Mouse (Mus musculus) liver, postnatal 0 days (tissue): ENCODE data around the gene Tiam1. TPM values are rescaled to one million over a fixed set of nuclear protein-coding genes. Genes with fewer than 3 reads are reported as not detected.

Experiments
- ATAC-seq: fragments of 200-750 bp; cut with Nextera tagmentation; 2 replicates; pipeline ENCODE4 v1.8.0; 2017; ENCODE audit warnings: mild to moderate bottlenecking, moderate library complexity
- DNase-seq: peaks from one replicate; pipeline ENCODE4 v3.0.0-alpha.2; 2016
- H3K27ac ChIP-seq: fragments of 300-500 bp; sonication (generic); 2 replicates; pipeline ENCODE4 v1.5.1; 2014; ENCODE audit warnings: antibody characterized with exemption, moderate library complexity, mild to moderate bottlenecking, low read depth
- H3K27me3 ChIP-seq: fragments of 300-500 bp; sonication (generic); 2 replicates; pipeline ENCODE4 v1.6.1; 2014; ENCODE audit warnings: low read length, control low read depth, mixed read lengths; ENCODE audit not compliant: insufficient read depth
- H3K36me3 ChIP-seq: fragments of 300-500 bp; sonication (generic); replicated peaks from 2 replicates; pipeline ENCODE4 v1.6.1; 2014; ENCODE audit warnings: mild to moderate bottlenecking, control low read depth, low read length, moderate library complexity, mixed read lengths; ENCODE audit not compliant: insufficient read depth
- H3K4me1 ChIP-seq: fragments of 300-500 bp; sonication (generic); 2 replicates; pipeline ENCODE4 v1.6.1; 2014; ENCODE audit warnings: antibody characterized with exemption, mild to moderate bottlenecking, control low read depth; ENCODE audit not compliant: insufficient read depth
- H3K4me2 ChIP-seq: fragments of 300-500 bp; sonication (generic); 2 replicates; pipeline ENCODE4 v1.6.1; 2014; ENCODE audit warnings: low read depth, mild to moderate bottlenecking, low read length, moderate library complexity, mixed read lengths
- H3K4me3 ChIP-seq: fragments of 300-500 bp; sonication (generic); 2 replicates; pipeline ENCODE4 v1.5.1; 2014; ENCODE audit warnings: low read depth, low read length
- H3K9ac ChIP-seq: fragments of 300-500 bp; sonication (generic); replicated peaks from 2 replicates; pipeline ENCODE4 v1.6.1; 2014; ENCODE audit warnings: mild to moderate bottlenecking, moderate library complexity
- H3K9me3 ChIP-seq: fragments of 300-500 bp; sonication (generic); 2 replicates; pipeline ENCODE4 v1.6.1; 2016; ENCODE audit warnings: mild to moderate bottlenecking, control low read depth, low read length, mixed read lengths
- CTCF ChIP-seq: sonication (generic); IDR thresholded peaks from 2 replicates; pipeline ENCODE4 v1.5.1; 2016; ENCODE audit warnings: antibody characterized with exemption, low read depth
- EP300 ChIP-seq: IDR thresholded peaks from 2 replicates; pipeline ENCODE4 v1.6.1; 2016; ENCODE audit warnings: antibody characterized with exemption, low read depth, mild to moderate bottlenecking
- WGBS: fragments of 180-500 bp; shearing (Covaris S2); extraction: QIAGEN DNeasy Blood & Tissue Kit; methylation state at CpG from one replicate; pipeline ENCODE4 v1.1.7; 2014; ENCODE audit not compliant: insufficient replicate concordance; 5-methylcytosine and 5-hydroxymethylcytosine counted together
- polyA plus RNA-seq: library from polyadenylated mRNA; unstranded; fragments of >200 nt; fragmentation: Nextera tagmentation; extraction: Ambion mirVana; gene quantifications from 2 replicates; pipeline ENCODE4 v1.2.1, GENCODE M21; 2015

Tiam1 gene
- polyA plus RNA-seq, 1 experiment from 2014 or later = 3.2 TPM

- WGBS = 81% methylated on average over 4 of the region's 4 CpGs
- no peak overlapping the region for H3K4me3 ChIP-seq
- H3K4me1 ChIP-seq = no peaks in the 10 kb centered on the region
- ATAC-seq (no peak), DNase-seq (no peak)
- H3K9ac ChIP-seq = no peak overlapping the region
- H3K27ac ChIP-seq = no peak overlapping the region
- no peak overlapping the region for H3K4me2 ChIP-seq
- no peak for TF ChIP-seq CTCF
- TF ChIP-seq EP300 = no peak
- H3K36me3 ChIP-seq = no peaks in the 10 kb centered on the region
- no peaks in the 10 kb centered on the region for H3K9me3 ChIP-seq
- no peaks in the 10 kb centered on the region for H3K27me3 ChIP-seq
Measured at GRCm38 (mm10) chr16:89914946-89915345, 228.6 kb downstream of the Tiam1 start.

GRCm38 (mm10) chr16:89912686-89913375 is 230.7 kb downstream of the Tiam1 start:
- Histone ChIP-seq H3K4me3 (no peak overlapping the region), H3K9me3 (no peaks in the 10 kb centered on the region), H3K4me2 (no peak overlapping the region), H3K4me1 (no peaks in the 10 kb centered on the region), H3K36me3 (no peaks in the 10 kb centered on the region), H3K27me3 (no peaks in the 10 kb centered on the region), H3K9ac (no peak overlapping the region), H3K27ac (no peak overlapping the region)
- TF ChIP-seq EP300 (no peak), CTCF (no peak)
- ATAC-seq = no peak
- no peak for DNase-seq
- WGBS = 73% methylated on average over 8 of the region's 8 CpGs

- Histone ChIP-seq H3K27ac (no peak overlapping the region), H3K9ac (no peak overlapping the region), H3K36me3 (no peaks in the 10 kb centered on the region), H3K4me1 (no peaks in the 10 kb centered on the region), H3K4me2 (no peak overlapping the region), H3K4me3 (no peak overlapping the region), H3K27me3 (no peaks in the 10 kb centered on the region), H3K9me3 (no peaks in the 10 kb centered on the region)
- TF ChIP-seq EP300 = no peak
- TF ChIP-seq CTCF = no peak
- 69% methylated on average over 26 of the region's 26 CpGs for WGBS
- ATAC-seq (no peak), DNase-seq (no peak)
Measured at GRCm38 (mm10) chr16:89909393-89910068, 234.0 kb downstream of the Tiam1 start.

- DNase-seq (no peak), ATAC-seq (no peak)
- Histone ChIP-seq H3K36me3 (no peaks in the 10 kb centered on the region), H3K4me1 (no peaks in the 10 kb centered on the region), H3K9me3 (no peaks in the 10 kb centered on the region), H3K9ac (no peak overlapping the region), H3K4me3 (no peak overlapping the region), H3K4me2 (no peak overlapping the region), H3K27ac (no peak overlapping the region), H3K27me3 (no peaks in the 10 kb centered on the region)
- TF ChIP-seq EP300 (no peak), CTCF (no peak)
- WGBS = 85% methylated on average over 9 of the region's 9 CpGs
Measured at GRCm38 (mm10) chr16:89907651-89908050, 235.9 kb downstream of the Tiam1 start.

DNA sequence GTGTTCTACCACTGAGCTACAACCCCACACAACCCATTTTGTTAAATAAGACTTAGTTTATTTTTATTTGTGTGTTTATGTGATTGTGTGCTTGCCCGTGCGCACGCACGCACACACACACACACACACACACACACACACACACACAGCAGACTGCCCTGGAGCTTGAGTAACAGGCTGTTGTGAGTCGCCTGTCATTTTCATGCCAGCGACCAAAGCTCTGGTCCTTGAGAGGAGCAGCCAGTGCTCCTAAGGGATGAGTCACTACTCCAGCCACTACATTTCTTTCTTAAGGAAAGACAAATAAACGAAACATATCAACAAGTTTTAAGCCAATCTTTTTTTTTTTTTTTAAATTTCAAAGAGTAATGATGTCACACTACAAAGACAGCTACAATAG is 236.7 kb downstream of the Tiam1 start:
- Histone ChIP-seq H3K9ac (no peak overlapping the region), H3K9me3 (no peaks in the 10 kb centered on the region), H3K27me3 (no peaks in the 10 kb centered on the region), H3K27ac (no peak overlapping the region), H3K4me1 (no peaks in the 10 kb centered on the region), H3K4me3 (no peak overlapping the region), H3K36me3 (no peaks in the 10 kb centered on the region), H3K4me2 (no peak overlapping the region)
- ATAC-seq (no peak), DNase-seq (no peak)
- WGBS = 89% methylated on average over 7 of the region's 7 CpGs
- no peak for TF ChIP-seq CTCF
- TF ChIP-seq EP300 = no peak

DNA sequence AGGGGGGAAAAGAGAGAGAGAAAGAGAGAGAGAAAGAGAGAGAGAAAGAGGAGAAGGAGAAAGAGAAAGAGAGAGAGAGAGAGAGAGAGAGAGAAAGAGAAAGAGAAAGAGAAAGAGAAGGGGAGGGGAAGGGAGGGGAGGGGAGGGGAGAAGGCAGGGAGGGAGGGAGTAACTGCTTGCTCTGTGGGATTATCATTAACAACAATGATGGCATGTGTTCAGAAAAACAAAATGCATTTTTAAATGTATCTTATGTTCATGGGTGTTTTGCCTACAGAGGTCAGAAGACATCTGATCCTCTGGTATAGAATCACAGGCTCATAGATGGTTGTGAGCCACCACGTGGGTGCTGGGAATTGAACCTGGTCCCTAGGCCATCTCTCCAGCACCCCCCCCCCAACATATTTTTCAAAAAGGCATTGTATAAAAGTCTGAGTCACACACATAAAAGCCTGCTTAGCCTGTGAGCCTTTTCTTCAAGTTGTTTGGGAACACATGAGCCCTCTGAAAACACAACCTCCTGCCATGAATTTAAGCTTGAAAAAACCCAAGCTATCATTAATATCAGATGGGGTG is 237.8 kb downstream of the Tiam1 start:
- Histone ChIP-seq H3K36me3 (no peaks in the 10 kb centered on the region), H3K4me2 (no peak overlapping the region), H3K4me1 (no peaks in the 10 kb centered on the region), H3K27ac (no peak overlapping the region), H3K27me3 (no peaks in the 10 kb centered on the region), H3K9me3 (no peaks in the 10 kb centered on the region), H3K9ac (no peak overlapping the region), H3K4me3 (no peak overlapping the region)
- ATAC-seq (no peak), DNase-seq (no peak)
- TF ChIP-seq CTCF = no peak
- WGBS = 87% methylated on average over 1 of the region's 1 CpGs
